Mouse (Mus musculus) urinary bladder, adult 18-20 months (tissue): ENCODE results near the gene Cdca4.

Source experiments
- DNase-seq, 2 experiments: peaks; one replicate each; pipeline ENCODE4 v3.0.0; 2022; ENCODE audit warnings: low spot score in 2 of 2, mixed read lengths in 2 of 2

The Cdca4 gene

DNA sequence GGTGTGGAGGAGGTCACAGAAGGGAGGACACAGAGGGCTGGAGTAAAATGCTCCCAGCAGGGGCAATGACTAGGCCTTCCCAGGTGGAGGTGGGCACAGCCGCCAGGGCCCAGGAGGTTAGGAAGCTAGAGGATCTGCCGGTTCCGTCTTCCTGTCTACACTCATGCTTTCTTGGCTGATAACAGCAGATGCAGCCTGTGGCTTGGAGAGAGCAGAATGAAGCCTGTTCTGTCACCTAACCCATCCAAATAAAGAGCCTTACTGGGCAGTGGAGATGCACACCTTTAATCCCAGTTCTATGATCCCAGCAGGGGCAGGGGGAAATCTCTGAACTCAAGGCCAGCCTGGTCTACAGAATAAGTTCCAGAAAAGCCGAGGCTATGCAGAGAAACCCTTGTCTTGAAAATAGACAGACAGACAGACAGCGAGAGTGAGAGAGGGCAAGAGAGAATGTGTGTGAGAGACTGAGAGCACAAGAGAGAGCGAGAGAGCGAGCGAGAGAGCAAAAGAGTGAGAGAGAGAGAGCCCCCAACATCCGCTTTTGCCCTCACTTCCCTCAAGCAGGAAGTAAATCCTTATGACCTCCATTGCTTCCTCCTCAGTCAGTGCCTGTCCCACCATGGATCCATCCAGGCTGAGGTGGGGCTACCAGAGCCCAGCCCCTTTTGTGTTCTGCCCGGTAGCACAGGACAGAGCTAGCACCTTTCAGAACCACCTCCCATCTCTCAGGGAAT is 29.8 kb downstream of the Cdca4 start:
- no peak for DNase-seq

DNA sequence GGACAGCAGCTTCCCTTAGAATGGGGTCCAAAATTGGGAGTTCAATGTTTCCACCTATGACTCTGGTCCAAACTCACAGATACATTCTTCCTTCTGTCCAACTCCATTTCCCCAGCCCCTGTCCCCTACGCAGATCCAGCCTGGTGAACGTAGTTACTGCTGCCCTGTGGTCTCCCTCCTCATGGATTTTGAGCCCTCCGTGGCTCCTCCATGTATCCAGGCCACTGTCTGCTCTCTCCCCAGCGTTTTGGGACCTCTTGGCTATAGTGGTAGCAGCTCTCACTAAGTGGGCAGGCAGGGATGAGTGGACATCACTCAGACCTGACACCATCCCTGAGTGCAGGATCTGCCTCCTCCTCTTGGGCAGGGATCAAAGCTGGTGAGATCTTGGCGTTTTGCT is 30.5 kb downstream of the Cdca4 start:
- no peak for DNase-seq

DNA sequence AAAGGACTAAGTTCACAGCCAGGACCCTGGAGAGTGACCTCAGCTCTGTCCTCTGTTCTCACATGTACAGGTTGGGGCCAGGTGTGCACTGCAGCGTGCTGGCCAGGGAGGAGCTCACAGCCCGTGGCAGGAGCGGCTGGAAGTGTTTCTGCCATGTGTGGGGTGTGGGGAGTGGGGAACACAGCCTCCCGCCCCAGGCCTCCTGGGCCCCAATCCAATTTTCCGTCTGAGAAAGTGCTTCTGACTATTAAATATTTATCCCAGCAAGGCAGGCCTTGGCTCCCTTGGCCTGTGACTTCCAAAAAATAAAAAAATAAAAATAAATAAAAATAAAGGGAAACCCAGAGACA is 30.9 kb downstream of the Cdca4 start:
- peak in 1 of 2 experiments; percentile 31 for DNase-seq

DNA sequence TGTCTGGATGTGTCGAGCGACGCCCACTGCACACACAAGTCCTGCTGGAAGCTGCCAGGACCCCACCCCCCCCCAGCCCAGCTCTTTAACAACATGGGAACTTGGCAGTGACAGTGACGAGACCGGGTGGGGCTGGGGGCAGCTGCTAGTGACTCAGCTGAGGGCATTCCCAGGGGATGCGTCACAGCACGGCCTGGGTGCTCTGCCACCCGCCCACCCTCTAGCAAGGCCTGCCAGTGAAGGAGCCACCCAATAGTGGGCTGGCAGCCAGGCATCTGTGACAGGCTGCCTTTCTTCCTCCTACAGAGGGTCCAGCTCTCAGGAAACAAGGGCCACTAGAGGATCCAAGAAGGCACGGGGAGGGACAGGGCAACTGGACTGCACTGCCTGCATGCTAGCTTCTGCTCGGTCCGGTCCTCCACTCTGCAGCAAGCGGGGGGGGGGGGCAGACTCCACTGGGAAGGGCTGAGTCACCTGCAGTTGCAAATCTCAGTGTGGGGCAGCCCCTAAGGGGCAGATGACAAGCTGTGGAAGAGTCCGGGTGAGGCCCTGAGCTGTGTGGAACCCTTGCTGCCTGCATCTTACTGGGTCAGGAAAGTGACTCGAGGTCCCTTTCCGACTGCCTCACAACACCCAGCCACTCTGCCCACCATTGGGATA is 31.4 kb downstream of the Cdca4 start:
- DNase-seq, result peak; percentile 39 to 61

DNA sequence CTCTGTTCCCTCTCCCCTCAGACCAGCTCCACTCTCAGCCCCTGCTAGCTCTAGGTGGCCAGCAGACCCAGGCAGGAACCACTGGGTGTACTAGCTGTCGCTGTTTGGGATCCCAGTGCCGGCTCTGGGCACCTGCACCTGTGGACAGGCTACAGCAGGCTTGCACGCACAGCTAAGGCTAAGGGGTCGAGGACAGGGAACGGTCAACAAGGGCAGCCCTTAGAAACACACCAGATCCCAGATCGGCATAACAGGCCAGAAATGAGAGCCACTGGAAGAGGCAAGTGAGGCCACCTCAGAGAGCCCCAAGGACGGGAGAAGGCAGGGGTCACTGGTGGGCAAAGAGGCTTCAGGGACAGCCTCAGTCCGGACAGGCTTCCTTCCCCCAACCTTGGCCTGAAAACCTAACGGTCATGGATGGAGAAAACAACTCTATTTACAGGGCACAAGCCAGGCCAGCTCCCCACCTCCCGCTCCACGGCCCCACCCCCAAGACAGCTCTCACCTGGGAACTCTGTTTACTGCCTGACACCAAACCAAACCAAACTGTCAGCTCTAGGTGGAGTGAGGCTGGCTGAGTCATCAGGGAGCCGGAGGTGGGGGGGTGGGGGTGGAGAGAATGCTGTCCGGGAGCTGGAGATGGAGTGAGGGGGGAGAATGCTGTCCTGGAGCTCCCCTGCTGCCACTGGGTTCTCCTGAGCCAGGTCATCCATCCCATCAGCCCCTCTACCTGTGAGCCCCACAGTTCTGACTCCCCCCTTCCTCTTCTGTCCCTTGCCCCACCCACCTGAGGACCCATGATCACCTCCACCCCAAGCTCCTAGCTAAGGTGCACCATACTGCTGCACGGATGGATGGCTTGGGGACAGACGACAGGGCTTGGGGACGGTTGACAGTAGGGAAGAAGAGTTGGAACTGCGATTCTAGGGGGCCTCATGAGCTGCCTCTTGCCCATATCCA is 32.4 kb downstream of the Cdca4 start:
- DNase-seq, result peak; percentile 56

- peak; percentile 62 to 78 for DNase-seq
These were observed 33.6 kb downstream of the Cdca4 start for GRCm38 (mm10) chr12:112795466-112796104.

DNA sequence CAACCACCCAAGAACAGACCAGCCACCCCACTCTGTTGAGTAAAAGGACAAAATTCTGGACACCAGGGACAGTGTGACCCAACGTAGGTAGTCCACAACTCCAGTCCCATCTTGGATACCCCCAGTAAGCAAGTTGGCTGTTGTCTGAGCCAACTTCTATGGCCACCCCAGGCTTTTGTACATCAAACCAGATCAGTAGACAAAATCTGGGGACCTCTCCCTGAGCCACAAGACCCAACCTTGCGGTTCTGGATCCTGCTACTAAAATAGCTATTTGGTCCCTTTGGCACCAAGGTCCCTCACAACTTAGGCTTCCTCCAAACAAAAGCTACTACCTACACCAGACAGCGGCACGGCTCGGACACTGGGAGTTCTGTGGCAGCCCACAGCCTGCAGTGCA is 34.2 kb downstream of the Cdca4 start:
- DNase-seq, result no peak

DNA sequence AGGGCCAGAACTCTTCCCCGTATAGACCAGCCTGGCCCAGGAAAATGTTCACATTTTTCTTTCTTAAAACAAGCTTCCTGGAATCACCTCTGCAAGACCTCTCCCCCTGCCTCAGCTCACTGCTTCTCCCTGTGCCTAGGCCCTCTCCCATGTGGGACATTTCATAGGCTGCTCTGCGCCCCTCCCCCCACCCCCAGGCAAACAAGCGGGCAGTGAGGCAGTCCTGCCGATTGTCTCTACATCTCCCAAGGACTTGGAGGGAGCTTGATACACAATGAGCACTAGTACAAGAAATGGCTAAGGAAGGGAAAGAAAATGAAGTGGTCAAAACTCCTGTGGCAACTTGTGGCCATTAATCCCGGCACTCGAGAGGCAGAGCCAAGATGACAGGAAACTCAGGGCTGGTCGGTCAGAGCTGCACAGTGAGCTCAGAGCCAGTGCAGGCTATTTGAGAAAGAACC is 34.8 kb downstream of the Cdca4 start:
- no peak for DNase-seq

DNA sequence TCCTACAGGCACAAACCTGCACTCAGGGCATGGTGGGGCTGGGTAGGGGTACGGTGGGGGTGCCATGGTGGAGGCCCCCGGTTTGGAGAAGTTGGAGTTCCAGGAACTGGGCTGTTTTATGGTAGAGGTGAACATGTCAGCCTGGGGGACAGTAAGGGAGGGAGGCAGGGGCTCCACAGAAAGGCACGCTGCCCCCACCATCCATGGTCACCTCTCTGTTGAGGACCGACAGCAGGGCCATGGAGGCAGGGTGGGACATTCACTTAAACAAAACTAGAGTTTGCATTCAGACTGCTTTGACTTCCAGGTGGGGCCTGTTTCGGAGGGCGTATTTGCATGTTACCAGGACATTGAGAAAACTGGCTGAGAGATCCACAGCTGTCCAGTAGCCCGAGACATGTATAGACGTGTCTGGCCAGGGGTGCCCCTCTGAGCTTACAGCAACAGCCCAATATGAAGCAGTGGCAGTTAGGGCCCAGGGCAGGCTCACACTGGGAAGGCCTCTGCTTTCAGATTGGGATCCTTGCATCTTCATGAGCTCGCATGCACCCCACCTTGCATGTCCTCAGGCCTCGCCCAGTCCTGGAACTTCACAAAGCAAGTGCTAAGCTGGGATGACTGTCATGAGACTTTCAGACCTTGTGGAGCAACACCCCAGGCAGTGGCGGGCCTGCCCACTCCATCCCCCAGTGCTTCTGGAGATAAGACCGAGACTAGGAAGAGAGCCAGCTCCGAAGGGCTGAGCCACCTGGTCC is 35.4 kb downstream of the Cdca4 start:
- peak; percentile 53 to 77 for DNase-seq

DNA sequence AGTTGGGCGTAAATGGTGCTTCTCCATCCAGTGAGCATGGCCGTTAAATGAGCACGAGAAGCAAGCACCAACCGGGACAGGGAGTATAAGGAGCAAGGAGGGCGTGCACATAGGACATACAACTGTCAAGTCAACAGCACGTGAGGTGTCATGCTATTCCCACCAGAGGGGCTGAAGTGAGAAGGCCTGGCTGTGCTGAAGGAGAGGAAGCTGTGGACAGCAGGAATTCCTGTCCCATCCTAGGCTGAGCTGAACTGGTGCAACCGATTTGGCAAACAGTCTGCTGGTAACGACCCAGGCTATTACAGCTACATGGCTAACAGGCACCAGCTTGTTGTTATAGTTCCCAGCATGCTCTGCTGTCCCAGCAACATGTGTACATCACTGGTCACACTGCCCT is 38.2 kb downstream of the Cdca4 start:
- DNase-seq, result no peak

DNA sequence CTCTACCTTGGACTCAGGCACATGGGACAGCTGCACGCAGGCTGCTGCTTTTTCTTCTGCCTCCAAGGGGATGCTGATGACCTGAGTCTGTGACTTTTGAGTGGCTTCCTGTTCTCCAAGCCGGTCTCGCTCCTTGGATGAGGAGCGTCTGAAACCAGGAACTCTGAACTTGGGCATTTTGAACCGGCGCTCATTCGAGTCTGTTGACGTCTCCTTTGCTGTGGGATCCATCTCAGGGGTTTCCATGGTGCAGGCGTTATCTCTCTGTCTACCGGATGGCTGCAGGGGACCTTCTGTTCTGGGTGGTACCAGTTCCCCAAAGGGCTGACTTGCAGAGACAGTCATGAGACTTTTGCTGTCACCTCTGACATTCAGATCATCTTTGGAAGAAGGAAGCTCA is 54.7 kb downstream of the Cdca4 start:
- DNase-seq, result no peak

- no peak for DNase-seq
These were observed 55.2 kb downstream of the Cdca4 start for GRCm38 (mm10) chr12:112774026-112774425.

DNA sequence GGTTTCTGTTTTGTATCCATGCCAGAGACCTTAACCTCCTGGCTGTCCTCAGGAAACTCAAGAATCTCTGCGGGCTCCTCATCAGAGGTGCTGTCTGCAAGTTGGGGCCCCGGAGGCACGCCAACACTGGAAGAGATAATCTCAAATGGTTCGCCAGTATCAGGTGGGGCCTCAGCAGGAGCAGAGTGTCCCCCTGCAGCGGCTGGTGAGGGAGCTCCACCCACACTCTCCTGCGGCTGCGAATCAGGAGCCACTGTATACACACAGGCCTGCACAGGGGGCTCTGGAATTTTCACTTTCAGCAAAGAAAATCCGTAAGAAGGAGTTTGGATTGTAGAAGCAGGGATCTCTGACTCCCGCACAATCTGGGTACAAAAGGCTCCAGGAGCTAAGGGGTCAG is 55.9 kb downstream of the Cdca4 start:
- no peak for DNase-seq

DNA sequence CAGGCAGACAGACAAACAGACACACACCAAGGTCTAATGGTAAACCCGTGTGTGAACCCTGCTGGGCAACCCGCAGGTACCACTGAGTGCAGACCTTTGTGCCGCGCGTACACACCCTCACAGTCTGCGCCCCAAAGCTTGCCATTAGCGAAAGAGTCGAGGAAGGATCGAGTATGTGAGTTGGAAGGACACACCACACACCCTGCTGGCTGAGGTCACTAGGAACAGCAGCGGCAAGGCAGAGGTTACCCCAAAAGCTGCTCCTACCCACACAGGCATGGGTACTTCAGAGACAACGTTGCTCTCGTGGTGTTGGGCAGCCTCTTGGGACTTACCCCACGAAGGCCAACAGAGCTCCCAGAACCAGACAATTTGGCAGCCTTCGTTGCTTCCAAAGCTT is 56.9 kb downstream of the Cdca4 start:
- no peak for DNase-seq

GRCm38 (mm10) chr12:112770396-112770795 is 58.8 kb downstream of the Cdca4 start:
- no peak for DNase-seq
